Mouse (Mus musculus): Measurements from ENCODE around the gene Meis2.

Meis2 gene

DNA sequence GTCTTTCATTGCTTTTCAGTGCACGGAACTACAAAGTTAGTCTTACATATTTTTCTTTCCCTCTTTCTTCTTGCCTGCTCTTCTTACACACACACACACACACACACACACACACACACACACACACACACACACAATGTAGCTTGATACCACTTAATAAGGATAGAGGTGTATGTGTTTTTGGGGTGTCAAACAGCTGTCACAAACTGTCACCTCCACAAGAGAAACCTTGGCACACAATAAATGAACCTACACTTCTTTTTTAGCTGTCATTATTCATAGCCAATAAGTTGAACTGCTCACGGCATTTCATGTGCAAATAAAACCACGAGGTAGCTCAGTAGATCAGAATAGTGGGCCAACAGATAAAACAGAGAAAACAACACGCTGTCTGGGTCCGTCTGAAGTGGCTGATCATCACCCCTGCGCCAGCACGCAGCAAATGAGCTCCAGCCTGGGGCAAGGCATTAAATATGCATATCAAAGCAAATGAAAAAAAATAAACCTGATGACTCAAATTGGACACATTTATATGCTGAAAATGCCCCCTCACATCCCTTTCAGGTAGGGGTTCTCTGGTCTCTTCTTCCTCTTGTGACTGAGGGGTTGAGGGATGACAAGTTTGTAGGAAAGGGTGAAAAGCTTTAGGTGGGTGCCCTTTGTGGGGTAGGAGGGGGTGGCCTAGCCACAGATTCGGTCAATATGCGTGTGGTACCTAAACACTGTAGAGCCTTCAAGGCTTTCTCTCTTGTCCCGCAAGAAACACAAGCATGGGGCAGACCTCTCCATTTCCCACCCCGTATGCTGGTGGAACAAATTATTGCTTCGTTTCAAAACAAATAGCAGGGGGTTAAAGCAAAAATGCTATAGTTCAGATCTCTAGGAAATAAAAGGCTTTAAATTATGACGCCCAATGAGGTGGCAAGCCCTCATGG lies 9.7 kb downstream of the Meis2 start:
- in situ Hi-C loops (cut with MboI, MseI) = loop anchor here (25.0 kb wide), 4 partner anchors 469 to 1306 kb away; partner anchors contain the start of genes BC052040 (in 1 of the 2) and Fam98b (in 1 of the 2)

DNA sequence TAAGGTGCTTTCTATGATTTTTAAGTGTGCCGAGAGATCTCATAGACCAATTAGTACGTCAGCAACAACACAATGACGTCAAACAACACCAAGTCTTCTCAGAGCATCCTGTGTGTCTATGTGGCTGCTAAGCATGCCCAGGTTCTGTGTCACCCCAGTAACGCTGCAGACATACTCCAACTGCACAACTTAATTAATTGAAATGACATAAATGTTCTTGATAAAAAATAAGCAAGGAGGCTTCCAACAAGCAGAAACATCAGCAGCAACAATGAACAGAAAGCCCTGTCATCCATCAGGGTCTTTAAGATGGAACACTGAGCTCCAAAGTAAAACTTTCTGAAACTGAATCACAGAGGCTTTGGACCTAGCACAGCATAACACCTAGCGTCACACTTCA lies 11.7 kb downstream of the Meis2 start:
- in situ Hi-C loops (cut with MboI, MseI) = loop anchor here (25.0 kb wide), 4 partner anchors 467 to 1308 kb away; partner anchors contain the start of genes BC052040 (in 1 of the 2) and Fam98b (in 1 of the 2)

DNA sequence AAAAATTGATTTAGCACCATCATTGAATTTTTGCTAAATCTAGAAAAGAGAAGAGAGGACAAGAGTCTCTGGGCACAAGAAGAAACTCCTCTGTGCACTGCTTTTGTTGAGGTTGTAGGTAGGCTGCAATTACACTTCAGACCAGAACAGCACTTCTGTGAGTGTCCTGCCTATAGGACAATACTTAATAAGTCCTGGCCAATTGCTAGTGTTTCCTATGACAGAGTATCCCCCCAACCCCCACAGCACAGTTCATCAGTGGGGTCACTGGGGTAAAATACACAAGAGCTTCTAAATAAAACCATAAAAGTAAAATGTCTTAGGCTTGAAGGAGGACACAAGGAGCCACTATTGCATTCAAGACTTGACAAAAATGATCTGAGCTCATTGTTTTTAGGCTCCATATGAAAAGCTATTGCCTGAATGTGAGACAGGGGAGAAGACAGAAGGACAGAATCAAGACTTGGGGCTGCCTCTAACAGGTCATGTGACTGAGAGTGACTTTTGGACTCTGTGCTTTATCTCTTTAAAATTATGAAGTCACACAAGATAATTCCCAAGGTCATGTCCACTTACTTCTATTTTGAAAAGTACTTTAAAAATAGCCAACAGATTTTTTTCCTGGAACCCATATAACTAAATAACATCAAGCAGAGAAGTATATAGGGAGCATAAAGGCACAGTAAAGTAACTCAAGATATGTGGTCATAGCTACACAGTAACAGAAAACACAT lies 12.8 kb downstream of the Meis2 start:
- in situ Hi-C loops (cut with MboI, MseI) = loop anchor here (25.0 kb wide), 4 partner anchors 466 to 1309 kb away; partner anchors contain the start of genes BC052040 (in 1 of the 2) and Fam98b (in 1 of the 2)

DNA sequence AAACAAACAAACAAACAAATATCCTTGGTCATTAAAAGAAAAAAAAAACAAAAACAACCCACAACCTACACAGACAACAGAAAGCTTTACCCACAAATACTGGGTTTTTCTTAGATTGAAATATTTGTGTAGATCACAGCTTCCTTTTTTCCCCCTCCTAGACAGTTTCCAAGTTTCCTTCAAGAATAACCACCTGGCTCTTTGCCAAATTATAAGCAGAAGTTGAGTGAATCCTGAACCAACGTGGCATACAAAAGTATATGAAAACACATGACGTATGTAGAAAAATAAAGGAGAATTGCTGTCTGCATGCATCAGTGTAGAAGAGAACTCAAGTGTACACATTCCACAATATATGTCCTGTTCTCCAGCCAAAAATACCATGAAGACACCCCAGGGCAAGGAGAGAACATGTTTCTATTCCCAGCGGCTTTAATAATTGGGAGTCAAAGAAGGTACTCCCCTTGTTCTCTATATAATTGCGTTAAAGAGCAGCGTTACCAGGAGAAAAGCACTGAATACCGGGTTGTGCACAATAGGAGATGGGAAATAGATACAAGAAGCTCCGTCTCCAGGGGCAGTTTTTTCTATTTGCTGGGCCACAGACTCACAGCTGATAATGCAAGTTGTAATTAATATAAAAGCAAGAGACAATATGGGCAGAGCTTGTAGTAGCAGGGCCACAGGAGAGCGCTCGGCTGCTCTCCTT lies 13.6 kb downstream of the Meis2 start:
- in situ Hi-C loops (cut with MboI, MseI) = loop anchor here (25.0 kb wide), 4 partner anchors 465 to 1310 kb away; partner anchors contain the start of genes BC052040 (in 1 of the 2) and Fam98b (in 1 of the 2)

DNA sequence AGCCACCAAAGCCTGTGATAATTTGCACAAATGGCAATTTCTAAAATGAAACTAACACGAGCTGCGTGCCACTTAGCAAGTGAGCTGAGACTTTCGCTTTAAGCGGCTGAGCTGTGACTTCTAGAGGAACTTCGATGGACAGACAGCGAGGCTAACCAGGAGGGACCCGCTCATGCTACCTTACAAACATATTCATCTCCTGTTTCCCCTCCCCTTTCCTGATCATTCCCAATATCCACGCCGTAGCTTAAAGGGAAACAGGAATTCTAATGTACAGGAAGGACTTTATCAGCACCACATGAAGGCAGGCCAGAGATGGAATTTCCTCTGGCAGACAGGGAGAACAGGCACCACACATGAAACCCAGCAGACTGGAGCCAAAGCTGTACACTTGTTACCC lies 15.9 kb downstream of the Meis2 start:
- in situ Hi-C loops (cut with MboI, MseI) = loop anchor here (25.0 kb wide), 4 partner anchors 462 to 1313 kb away; partner anchors contain the start of genes BC052040 (in 1 of the 2) and Fam98b (in 1 of the 2)

DNA sequence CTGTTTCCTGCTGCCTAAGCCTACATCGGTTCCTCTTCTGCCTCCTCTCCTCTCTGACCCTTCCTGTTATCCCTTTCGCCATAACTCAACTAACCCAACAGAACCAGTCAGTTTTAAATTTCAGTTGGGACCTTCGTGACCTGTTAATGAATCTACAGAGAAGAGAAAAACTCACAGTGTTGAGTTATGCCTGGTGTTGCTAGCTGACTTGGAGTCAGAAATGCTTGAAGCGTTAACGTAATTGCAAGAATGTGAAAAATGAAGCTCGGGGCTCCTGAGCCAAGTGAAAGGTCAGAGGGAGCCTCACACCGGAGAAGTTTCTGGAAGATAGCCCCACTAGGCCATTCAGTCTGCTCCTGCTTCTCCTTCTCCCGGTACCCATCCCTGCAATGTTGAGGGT lies 18.3 kb downstream of the Meis2 start:
- in situ Hi-C loops (cut with MboI, MseI) = no loop called here

DNA sequence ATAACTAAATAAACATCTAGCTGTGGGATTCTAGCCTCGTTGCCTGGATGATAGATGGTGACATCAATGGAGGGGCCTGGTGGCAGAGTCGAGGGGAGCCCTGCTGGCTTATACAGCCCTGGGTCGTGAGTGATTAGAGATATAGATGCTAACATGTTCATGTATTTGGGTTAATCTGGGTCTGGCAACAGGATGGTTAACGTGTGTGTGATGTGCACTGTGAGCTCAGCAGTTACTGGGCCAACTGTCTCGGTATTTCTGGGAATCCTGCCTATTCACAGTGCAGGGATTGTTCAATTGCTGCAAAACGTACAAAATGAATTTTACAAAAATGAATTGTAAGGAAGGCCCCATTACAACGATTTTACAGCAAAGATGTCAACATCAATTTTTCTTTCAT lies 20.6 kb downstream of the Meis2 start:
- in situ Hi-C loops (cut with MboI, MseI) = no loop called here

DNA sequence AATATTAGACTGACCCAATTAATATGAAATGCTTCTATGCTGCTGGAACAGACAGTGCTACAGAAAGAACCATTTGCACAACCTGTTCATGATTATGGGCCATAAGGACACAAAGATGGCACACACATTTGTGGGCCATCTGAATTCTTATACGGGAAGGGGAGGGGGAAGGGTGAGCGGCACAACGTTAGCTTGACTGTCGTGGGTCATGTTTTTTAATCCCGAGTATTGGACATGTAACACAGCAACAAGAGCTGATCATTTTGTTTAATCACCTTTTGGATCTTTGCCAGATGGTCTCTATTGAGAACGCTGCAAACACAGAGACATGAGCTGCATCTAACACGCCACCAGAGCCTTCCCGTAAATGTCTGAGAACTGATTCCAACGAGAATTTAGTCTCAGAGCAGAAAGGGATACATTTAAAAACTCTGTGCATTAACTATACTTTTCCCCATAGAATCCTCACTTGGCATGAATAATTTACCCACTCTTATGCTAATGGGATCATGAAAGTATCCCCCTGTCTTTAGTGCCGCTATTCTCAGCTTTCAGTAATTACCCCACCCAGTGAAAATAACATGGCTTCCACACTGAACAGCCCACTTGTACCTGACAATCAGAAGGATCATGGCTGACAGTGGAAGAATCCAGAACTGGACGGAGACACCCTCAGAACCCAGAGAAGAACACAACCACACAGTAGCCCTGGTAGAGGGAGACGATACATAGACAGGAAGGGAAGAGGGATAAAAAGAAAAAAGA lies 22.5 kb downstream of the Meis2 start:
- in situ Hi-C loops (cut with MboI, MseI) = no loop called here

DNA sequence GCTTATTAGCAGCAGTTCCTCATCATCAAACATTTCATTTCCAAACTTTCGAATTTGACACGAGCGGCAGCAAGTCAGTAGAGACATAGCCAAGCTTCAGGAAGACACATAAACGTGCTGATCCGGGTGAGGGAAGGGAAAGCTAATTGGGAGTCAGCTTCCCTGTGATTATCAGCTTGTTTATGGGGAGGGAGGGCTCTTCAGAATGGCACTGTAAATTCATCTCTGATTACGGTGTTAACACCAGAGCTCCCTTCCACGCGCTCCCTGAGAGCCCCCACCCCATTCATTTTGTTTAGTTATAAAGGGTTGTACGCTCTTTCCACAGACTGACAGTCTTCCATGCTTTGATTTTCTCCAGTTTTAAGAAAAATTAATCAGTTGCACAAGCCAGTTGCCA lies 23.2 kb downstream of the Meis2 start:
- in situ Hi-C loops (cut with MboI, MseI) = no loop called here

DNA sequence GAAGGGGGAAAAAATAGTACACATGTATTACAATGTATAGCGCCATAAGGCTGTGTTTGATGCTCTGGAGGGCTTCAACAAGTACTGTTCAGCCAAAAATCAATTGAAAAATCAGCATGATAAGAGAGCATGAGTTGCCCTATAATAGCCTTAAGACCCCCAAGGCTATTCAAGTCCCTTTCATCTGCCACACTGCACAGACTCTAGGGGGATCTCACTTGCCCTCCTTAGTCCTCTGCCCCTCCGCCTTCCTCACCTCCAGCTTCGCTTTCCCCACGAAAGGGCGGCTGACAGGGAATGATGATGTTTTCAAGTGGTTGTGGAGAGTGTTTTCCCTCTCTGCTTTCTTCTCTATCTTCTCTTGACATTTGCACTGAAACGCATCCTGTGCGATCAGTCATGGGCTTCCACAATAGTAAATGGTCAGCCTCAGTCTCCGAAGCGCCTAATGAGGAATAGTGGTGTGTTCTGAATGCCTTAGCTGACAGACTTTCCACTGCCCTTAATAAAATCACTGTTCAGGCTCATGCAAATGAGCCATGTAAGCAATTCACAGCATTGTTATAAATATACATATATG lies 23.9 kb downstream of the Meis2 start:
- in situ Hi-C loops (cut with MboI, MseI) = no loop called here

DNA sequence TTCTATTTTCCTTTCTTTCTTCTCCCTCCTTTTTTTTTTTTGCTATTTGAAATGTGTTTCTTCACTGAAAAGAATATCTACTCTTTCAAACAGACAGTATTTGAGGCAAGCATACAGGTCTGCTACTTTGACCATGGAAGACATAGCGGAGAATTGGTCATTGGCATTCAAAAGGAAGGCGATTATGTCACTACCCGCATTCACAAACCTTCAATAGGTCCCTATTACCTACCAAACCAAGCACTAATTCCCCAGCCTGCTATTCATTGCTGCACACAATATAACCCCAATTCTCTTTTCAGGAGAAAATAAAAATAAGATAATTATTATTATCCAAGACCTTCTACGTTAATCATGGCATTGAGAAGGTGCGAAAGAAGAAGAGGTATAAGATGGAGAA lies 30.3 kb downstream of the Meis2 start:
- in situ Hi-C loops (cut with MboI, MseI) = no loop called here

DNA sequence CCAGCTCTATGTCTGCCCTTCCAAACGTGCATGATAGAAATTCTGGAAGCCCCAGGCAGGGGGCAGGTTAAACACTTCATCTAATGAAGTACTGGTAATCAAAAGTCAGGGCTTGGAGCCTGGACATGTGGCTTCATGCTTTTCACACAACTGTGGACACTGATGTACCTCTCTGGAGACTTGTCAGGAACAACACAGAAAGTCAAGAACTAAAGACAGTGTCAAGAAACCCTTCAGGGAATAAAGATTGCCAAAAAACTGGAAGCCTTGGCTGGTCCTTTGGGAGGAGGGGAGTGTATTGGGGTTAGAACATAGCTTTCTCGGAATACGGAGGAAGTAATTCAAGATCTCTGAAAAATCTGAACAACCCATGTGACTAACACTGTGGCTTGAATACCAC lies 37.5 kb downstream of the Meis2 start:
- in situ Hi-C loops (cut with MboI, MseI) = no loop called here

DNA sequence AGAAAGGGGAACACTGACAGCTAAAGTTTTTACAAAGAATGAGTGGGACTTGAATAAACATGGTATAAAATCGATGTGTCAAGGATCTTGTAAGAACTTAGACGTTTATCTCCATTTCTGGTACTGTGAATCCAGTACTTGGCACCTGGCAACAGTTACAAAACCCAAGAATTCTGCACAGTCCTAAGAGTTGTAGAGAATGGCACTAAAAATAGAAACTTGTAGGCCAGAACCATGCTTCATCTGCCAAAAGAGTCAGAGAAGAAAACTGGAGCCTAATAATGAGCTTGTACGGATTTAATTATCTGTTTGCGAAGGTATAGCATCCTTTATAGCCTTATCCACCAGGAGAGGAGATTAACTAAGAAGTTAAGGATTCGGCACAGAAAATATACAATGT lies 42.8 kb downstream of the Meis2 start:
- in situ Hi-C loops (cut with MboI, MseI) = no loop called here

DNA sequence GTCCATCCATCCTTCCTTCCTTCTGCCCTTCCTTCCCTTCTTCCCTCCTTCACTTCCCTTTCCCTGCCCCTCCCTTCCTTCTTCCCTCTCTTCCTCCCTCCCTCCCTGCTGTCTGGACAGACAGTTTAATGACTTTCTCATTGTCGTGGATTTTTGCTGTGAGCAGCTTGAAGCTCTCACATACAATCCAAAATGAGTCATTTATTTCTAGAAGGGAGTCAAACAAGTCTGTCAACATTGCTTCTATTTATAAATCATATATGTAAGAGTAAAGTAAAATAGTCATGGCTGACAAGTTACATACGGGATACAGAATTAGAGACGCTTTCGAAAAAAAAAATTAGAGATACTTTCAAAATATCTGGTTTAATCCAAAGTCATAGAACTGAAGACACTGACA lies 43.7 kb downstream of the Meis2 start:
- in situ Hi-C loops (cut with MboI, MseI) = no loop called here

DNA sequence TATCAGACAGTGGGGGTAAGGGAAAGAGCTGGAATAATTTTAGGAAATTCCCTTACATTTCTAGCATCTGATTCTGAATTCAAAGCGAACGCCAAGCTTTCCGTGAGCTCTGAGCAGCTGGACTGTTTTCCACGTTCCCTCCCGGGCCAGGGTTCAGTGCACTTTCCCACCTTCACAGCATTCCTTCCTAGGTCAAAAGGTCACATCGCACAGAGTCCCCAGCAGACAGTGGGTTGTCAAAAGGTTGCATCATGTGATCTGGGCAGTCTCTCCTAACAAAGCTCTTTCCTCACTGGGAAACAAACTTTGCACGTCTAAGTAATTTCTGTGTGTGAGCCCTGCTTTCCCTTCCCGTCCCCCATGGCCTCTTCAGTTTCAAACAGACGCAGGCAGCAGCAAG lies 44.6 kb downstream of the Meis2 start:
- in situ Hi-C loops (cut with MboI, MseI) = no loop called here

DNA sequence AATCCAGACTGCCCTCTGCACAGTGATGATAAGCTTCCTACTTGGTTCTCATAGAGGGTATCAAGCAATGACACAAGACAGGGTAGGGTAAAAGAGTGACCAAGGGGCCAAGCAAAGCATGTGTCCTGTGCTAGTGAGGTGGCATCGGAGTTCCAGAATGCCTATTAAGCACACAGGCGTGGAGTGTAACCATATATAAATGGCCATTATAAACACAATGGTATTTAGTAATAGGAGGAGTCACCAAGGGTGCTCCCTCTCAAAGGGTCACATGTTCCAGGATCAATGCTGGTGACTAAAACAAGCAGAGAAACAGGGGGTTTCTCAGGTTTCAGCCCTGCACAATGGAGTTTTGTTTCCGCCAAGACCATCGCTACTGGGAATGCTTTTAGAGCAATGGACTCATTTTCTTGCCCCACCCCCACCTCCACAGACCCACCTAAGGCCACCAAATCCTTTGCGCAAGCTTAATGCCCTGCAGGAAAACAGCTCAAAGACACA lies 45.1 kb downstream of the Meis2 start:
- in situ Hi-C loops (cut with MboI, MseI) = no loop called here

DNA sequence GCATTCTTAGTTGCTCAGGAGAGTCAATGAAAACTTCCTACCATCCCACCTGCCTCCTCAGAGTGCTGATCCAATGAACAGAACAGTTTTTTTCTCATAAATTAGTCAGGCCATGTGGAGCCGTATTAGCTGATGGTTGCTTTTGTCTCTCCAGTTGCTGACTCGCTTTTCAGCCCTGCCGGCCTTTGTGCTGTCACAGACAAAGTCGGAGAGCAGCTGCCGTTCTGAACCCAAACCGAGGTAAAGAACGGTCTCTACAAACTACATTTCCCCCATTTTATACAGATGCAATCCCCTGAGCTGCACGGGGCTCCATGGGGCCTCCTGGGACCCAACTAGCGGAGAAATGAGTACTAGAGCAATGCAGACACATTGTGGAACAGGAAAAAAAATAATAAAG lies 45.7 kb downstream of the Meis2 start:
- in situ Hi-C loops (cut with MboI, MseI) = loop anchor here in 1 of 2 experiments (10.0 kb wide), 1 partner anchor 495 kb away; no protein-coding TSS in a partner anchor

DNA sequence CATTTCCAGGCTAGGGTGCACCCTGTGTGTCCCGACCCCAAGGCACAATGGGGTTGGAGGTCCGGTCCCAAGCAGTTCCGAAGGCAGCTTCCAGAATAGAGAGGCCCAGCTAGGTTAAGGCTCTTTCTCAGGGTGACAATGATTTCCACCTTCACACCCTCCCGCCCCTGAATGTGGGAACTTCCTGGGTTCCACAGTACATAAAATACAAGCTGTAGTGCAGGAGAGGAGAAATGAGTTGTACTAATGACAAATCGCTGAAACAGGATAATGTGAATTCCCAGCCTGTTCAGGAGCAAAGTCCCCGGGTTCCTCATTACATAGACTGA lies 46.2 kb downstream of the Meis2 start:
- in situ Hi-C loops (cut with MboI, MseI) = loop anchor here in 1 of 2 experiments (10.0 kb wide), 1 partner anchor 495 kb away; no protein-coding TSS in a partner anchor

DNA sequence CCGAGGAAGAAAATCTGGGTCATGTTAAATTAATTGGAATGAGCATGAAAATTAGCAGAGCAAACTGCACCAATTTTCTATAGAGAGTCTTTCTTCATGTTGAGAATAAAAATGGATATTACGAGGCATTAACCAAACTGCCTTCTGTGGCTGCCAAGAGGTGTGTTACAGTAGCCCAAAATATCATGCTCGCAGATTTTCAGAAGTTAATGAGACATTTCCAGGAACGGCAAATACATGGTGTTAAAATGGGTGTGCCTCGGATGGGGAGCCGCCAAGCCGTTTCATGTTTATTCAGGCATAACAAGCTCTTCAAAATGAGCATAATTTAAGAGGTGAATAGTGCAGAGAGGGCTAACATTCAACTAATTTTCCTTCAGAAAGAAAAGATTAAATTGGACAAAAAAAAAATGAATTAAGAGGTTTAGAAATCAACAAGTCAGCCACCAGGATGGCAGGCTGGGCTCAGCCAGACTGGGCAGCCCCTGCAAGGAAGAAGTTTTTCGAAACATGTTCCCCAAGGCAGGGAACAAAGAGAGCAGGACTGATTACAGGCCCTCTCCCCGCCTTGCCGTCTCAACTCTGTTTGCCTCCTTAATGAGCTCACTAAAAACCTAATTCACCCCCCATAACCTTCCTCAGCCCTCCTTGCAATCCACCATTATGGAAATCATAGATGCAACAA lies 46.7 kb downstream of the Meis2 start:
- in situ Hi-C loops (cut with MboI, MseI) = loop anchor here in 1 of 2 experiments (10.0 kb wide), 1 partner anchor 494 kb away; no protein-coding TSS in a partner anchor
